Mouse (Mus musculus) layer of hippocampus, adult 18-20 months (tissue): ENCODE measurements around the gene Nek9. TPM values are rescaled to one million over a fixed set of nuclear protein-coding genes. Genes with fewer than 3 reads are reported as not detected.
A peak's percentile ranks its signal among the peaks of the same experiment; 100 is the strongest.

Experiments used
- DNase-seq, 2 experiments: peaks; one replicate each; pipeline ENCODE4 v3.0.0; 2022; ENCODE audit warnings: low spot score in 2 of 2
- total RNA-seq, 2 experiments: library from RNA; stranded (reverse); gene quantifications; 2 replicates each; pipeline ENCODE4 v1.2.3; 2021

Gene Nek9
- total RNA-seq, 2 experiments from 2014 or later, result 34.1 to 35.2 TPM

GRCm38 (mm10) chr12:85348338-85348737 lies 9.2 kb upstream of the Nek9 start:
- DNase-seq, result no peak

DNA sequence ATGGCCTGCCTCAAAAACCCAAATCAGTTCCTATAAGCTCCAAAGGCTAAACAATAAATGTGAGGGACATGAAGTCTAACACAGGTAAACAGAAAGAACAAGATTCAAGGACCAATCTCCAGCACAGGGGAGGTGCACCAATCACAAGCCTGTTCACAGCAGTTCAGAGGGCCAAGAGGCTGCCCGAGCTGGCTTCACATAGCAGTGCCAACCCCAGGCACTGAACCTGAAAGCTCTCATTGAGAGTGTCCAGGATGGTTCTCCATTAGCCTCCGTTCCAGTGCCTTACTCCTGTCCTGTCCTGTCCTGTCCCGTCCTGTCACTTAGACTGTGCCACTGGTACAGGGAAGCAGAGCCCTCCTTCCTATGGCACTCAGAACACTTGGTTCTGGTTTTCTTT lies 8.0 kb upstream of the Nek9 start:
- no peak for DNase-seq

DNA sequence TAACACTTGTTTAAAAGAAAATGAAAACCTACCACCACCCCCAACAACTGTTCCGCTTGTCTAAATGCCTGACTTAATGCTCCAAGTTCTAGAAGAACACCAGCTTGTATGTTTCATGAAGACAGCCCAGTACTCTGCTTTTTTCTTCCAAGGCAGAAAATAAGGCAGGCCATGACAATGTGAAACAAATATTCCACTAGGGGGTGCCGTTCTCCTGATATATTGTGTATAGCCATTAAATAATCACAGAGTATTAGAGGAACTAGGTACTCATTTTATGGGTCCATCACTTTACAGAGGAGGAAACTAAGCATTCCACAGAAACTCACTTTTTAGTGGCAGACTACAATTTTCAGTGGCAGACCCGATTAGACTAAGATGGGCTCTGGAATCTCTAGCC lies 7.2 kb upstream of the Nek9 start:
- peak; percentile 22 to 86 for DNase-seq

DNA sequence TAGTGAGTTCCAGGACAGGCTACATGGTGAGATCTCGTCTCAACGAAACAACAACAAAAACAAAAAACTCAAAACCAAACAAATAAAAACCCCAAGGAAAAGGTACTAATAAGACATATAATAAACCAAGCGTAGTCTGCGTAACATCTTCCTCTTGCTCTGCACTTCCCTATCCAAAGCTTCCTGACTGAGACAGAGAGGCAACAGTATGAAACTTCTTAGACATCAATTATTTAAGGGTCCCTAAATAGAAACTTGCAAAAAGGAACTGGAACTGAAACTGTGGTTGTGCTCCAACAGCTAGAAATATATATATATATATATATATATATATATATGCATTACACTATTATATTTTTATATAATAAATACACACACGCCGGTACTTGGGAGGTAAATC lies 6.4 kb upstream of the Nek9 start:
- DNase-seq, result no peak

GRCm38 (mm10) chr12:85344252-85344651 lies 5.1 kb upstream of the Nek9 start:
- DNase-seq, result no peak

DNA sequence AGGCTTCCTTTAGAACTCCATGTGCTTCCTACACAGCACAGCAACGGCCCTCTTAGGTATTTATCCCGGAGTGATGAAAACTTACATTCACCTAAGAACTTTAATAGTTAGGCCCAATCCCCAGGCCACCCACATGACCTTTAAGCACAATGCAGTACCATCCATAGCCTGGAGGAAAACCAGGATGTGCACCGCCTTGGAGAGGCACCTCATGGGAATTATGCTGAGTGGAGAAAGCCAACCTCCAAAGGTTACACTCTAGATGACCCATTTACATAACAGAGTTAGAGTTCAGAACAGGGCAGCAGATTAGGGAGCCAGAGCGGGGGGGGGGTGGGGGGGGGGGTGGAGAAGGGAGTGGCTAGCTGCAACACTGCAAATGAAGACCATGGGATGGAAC lies 3.1 kb upstream of the Nek9 start:
- no peak for DNase-seq

GRCm38 (mm10) chr12:85341131-85341530 lies 2.0 kb upstream of the Nek9 start:
- peak in 1 of 2 experiments; percentile 83 for DNase-seq

GRCm38 (mm10) chr12:85339947-85340346 lies 785 bp upstream of the Nek9 start:
- DNase-seq, result no peak

GRCm38 (mm10) chr12:85338815-85339214 lies 347 bp downstream of the Nek9 start:
- DNase-seq, result no peak

- DNase-seq, result no peak
Measured at GRCm38 (mm10) chr12:85337567-85338311, 1.4 kb downstream of the Nek9 start.

- DNase-seq, result no peak
Measured at GRCm38 (mm10) chr12:85330153-85330552, 9.0 kb downstream of the Nek9 start.

DNA sequence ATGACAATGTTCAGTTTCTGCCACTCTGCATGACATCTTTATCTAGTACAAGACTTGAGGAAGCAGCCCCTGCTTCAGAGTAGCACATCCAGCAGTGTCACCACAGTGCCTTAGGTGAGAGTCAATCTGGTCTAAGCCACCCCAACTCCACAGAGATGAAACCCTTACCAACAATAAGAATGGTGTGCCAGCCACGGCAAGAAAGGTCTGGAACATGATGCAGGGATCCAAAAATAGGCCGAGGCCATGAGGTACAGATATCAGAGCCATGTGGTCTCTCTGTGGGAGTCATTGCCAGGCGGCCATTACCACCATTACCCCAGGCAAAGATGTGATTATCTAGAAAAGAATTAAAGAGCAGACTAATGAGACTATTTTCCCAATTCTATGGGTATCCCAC lies 30.5 kb downstream of the Nek9 start:
- DNase-seq, result no peak

- DNase-seq, result peak; percentile 82 to 95
Measured at GRCm38 (mm10) chr12:85305247-85305892, 33.8 kb downstream of the Nek9 start.

GRCm38 (mm10) chr12:85304725-85305124 lies 34.4 kb downstream of the Nek9 start:
- DNase-seq, result no peak

DNA sequence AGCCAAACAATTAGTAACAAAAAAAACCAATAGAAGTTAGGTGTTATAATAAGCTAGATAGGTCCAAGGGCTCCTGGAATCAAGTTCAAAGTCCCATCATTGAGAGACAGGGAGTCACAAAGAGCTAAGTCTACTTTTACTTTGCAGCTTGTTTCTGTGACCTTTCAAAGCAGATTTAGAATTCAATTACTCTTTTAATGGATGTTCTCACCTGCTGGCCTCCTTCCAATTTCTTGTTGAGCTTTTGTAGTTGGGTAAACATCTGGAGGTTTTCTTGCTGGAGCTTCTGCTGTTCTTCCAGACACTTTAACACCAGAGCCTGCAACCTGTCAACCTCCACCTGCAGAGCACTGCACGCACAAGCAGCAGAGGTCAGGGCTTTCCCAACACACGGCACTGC lies 35.9 kb downstream of the Nek9 start:
- no peak for DNase-seq

DNA sequence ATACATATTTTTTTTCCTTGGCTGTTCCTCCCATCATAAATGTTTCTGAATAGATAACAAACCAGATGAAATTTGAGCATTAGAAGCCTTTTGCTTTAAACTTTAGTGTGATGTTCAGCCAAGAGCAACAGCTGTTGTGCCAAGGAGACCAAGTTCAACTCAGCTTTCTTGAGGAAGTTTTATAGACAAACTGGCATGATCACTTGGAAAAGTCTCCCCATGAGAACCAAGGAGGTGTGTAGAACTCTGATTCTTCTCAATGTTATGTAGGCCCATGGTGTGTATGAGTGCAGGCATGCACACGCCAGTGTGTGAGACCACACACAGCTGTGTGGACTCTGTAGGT lies 40.4 kb downstream of the Nek9 start:
- no peak for DNase-seq

DNA sequence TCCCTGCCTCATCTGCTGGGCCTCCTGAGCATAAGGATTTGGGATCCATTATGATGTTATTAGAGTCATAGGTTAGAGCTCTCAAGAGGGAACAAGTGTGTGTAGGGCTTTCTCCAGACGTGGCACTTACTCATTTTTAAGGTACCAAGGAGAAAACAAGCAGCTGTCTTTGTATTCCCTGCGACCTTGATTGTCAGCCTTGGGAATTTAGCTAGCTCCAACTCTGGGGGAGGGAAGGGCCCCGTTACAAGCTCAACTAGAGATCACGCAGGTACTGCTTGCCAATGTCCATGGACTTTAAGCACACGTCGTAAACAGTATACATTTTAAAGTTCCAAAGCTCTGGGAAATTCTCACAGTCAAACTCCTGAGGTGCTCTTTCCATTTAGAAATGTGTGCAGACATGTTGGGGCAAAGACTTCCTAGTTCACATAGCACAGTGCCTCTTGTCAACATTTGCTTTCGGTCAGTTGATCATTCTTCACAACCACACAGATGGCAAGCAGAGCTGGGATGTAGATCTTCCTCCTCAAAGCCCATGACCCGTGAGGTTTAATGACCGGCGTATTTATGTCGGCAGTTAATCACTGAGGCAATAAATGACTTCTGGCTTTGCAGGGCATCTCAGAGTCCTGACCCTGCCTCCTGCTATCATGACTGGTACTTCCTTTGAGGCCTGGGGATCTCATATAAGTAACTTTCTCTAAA lies 40.9 kb downstream of the Nek9 start:
- DNase-seq, result no peak

GRCm38 (mm10) chr12:85297345-85297997 lies 41.7 kb downstream of the Nek9 start:
- DNase-seq, result no peak

GRCm38 (mm10) chr12:85296915-85297314 lies 42.2 kb downstream of the Nek9 start:
- DNase-seq, result no peak

DNA sequence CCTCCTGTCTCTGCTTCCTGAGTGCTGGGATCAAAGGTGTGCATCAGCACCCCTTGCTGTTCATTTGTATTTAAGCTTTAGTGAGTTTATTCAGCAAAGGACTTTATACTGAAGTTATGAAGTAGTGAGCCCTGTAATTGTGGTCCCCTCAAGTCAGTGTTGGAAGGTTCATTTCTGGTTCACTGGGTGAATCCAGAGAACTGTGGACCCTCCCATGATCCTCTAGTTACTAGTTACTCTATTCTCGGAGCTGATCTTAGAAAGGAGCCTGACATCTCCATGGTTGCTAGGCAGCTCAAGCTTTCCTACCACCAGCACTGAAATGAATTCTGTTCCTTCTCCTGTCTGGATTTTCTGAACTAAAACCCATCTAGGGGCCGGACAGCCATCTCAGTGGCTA lies 43.7 kb downstream of the Nek9 start:
- DNase-seq, result no peak

DNA sequence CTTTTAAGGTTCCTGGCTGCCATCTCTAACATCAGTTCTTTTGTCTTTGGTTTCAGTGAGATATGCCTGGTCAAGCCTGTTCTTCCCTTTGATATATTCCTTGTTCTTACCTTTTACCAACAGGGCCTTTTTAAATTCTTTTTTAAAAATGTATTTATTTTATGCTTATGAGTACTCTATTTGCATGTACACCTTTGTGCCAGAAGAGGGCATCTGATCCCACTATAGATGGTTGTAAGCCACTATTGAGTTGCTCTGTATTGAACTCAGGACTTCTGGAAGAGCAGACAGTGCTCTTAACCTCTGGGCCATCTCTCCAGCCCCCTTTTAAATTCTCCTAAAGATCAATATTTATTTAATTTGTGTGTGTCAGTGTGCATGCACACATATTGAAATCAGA lies 46.3 kb downstream of the Nek9 start:
- no peak for DNase-seq

DNA sequence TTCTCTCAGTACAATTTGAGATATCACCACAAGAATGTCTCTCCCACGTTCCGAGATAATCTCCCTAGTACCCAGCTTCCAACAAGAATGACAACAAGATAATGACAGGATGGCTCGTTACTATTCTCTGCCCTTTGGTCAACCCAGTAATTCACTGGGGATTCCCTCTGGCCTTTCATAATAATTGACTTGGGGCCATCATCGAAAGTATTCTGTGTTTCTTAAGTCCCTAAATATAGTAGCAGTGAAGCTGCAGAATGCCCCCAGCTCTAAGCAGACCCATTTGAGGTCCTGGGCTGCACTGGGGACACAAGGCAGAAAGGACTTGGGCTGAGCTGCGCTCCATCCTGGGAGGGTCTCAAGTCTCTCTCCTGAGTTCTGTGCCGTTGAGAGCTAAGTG lies 46.9 kb downstream of the Nek9 start:
- no peak for DNase-seq
